Mouse (Mus musculus): ENCODE measurements around the gene Lamc2.
"Not testable (repeated sequence)": the region's sequence is repeated elsewhere in the genome, so short reads cannot be mapped to it uniquely, and the experiment has no call there.

Lamc2 gene

GRCm38 (mm10) chr1:153094226-153095076, 91.8 kb downstream of the Lamc2 start:
- POLR2A ChIA-PET: interaction anchor here (0.6 to 7.3 kb wide), 63 partner anchors 11 to 1214 kb away, joined by 3 to 57 read pairs (median 3); partner anchors contain the start of gene Lamc1 (in 1 of the 4)
- CTCF ChIA-PET: interaction anchor here in 3 of 4 experiments (0.6 to 6.8 kb wide), 7 partner anchors 15 to 303 kb away, joined by 3 to 45 read pairs (median 3); no protein-coding TSS in a partner anchor

GRCm38 (mm10) chr1:153093581-153093980, 92.7 kb downstream of the Lamc2 start:
- ChIA-PET CTCF (interaction anchor here (0.6 to 6.8 kb wide), 10 partner anchors 16 to 303 kb away, joined by 3 to 45 read pairs (median 4); no protein-coding TSS in a partner anchor), POLR2A (interaction anchor here in 3 of 4 experiments (0.6 to 7.3 kb wide), 41 partner anchors 8 to 315 kb away, joined by 3 to 57 read pairs (median 4); partner anchors contain the start of genes Lamc1 (in 1 of the 3) and Ncf2 (in 1 of the 3))

GRCm38 (mm10) chr1:153093172-153093571, 93.1 kb downstream of the Lamc2 start:
- CTCF ChIA-PET: interaction anchor here (0.6 to 6.8 kb wide), 13 partner anchors 8 to 303 kb away, joined by 3 to 45 read pairs (median 3); no protein-coding TSS in a partner anchor
- POLR2A ChIA-PET: interaction anchor here (0.6 to 7.3 kb wide), 46 partner anchors 8 to 326 kb away, joined by 3 to 57 read pairs (median 4); partner anchors contain the start of gene Ncf2 (in 1 of the 4)

- CTCF ChIA-PET: interaction anchor here (0.5 to 6.8 kb wide), 18 partner anchors 9 to 313 kb away, joined by 3 to 45 read pairs (median 3); no protein-coding TSS in a partner anchor
- POLR2A ChIA-PET: interaction anchor here (0.6 to 7.3 kb wide), 60 partner anchors 9 to 335 kb away, joined by 3 to 57 read pairs (median 4); partner anchors contain the start of gene Ncf2 (in 1 of the 4)
Observed at GRCm38 (mm10) chr1:153092237-153092975, 93.8 kb downstream of the Lamc2 start.

GRCm38 (mm10) chr1:153091438-153092236, 94.6 kb downstream of the Lamc2 start:
- ChIA-PET CTCF (interaction anchor here (0.5 to 6.8 kb wide), 17 partner anchors 10 to 301 kb away, joined by 3 to 45 read pairs (median 4); no protein-coding TSS in a partner anchor), POLR2A (interaction anchor here (0.6 to 7.3 kb wide), 48 partner anchors 8 to 334 kb away, joined by 3 to 57 read pairs (median 4); partner anchors contain the start of gene Smg7 (in 1 of the 4))

GRCm38 (mm10) chr1:153090807-153091206, 95.4 kb downstream of the Lamc2 start:
- CTCF ChIA-PET: interaction anchor here (0.9 to 6.8 kb wide), 10 partner anchors 10 to 323 kb away, joined by 3 to 45 read pairs (median 4); no protein-coding TSS in a partner anchor
- POLR2A ChIA-PET: interaction anchor here (0.6 to 7.3 kb wide), 25 partner anchors 9 to 300 kb away, joined by 3 to 57 read pairs (median 7); partner anchors contain the start of gene Smg7 (in 1 of the 4)

GRCm38 (mm10) chr1:153090081-153090480, 96.2 kb downstream of the Lamc2 start:
- CTCF ChIA-PET: interaction anchor here in 1 of 4 experiments (0.9 to 6.8 kb wide), 4 partner anchors 11 to 322 kb away, joined by 3 to 45 read pairs (median 4); no protein-coding TSS in a partner anchor
- POLR2A ChIA-PET: interaction anchor here in 2 of 4 experiments (0.7 to 7.3 kb wide), 7 partner anchors 26 to 299 kb away, joined by 3 to 57 read pairs (median 10); partner anchors contain the start of gene Smg7 (in 1 of the 2)

GRCm38 (mm10) chr1:153087771-153088170, 98.5 kb downstream of the Lamc2 start:
- ChIA-PET POLR2A (interaction anchor here in 1 of 4 experiments (0.5 to 1.2 kb wide), 7 partner anchors 12 to 963 kb away, joined by 3 to 5 read pairs (median 3); no protein-coding TSS in a partner anchor), CTCF (interaction anchor here in 1 of 4 experiments (1.4 kb wide), 1 partner anchor 309 kb away, joined by 3 read pairs; no protein-coding TSS in a partner anchor)

GRCm38 (mm10) chr1:153085198-153085597, 101.0 kb downstream of the Lamc2 start:
- CTCF ChIA-PET: interaction anchor here in 1 of 4 experiments (0.6 kb wide), 1 partner anchor 56 kb away, joined by 5 read pairs; no protein-coding TSS in a partner anchor
- POLR2A ChIA-PET: interaction anchor here in 1 of 4 experiments (0.6 to 1.5 kb wide), 3 partner anchors 10 to 190 kb away, joined by 3 read pairs; no protein-coding TSS in a partner anchor

GRCm38 (mm10) chr1:153084191-153084590, 102.1 kb downstream of the Lamc2 start:
- ChIA-PET POLR2A (interaction anchor here (0.6 to 2.1 kb wide), 6 partner anchors 11 to 180 kb away, joined by 3 to 12 read pairs (median 4); no protein-coding TSS in a partner anchor), CTCF (interaction anchor here (0.6 to 1.0 kb wide), 5 partner anchors 18 to 966 kb away, joined by 3 to 11 read pairs (median 5); no protein-coding TSS in a partner anchor)

- CTCF ChIA-PET: not testable (repeated sequence)
- POLR2A ChIA-PET: interaction anchor here in 2 of 4 experiments (1.1 to 2.1 kb wide), 2 partner anchors 10 to 48 kb away, joined by 3 to 12 read pairs; no protein-coding TSS in a partner anchor
Observed at GRCm38 (mm10) chr1:153083233-153083632, 103.0 kb downstream of the Lamc2 start.

GRCm38 (mm10) chr1:153075955-153076354, 110.3 kb downstream of the Lamc2 start:
- ChIA-PET POLR2A (interaction anchor here in 1 of 4 experiments (0.6 to 2.0 kb wide), 4 partner anchors 7 to 67 kb away, joined by 3 to 5 read pairs (median 4); no protein-coding TSS in a partner anchor), CTCF (no interaction called here)

- CTCF ChIA-PET: no interaction called here
- POLR2A ChIA-PET: interaction anchor here in 1 of 4 experiments (1.2 kb wide), 1 partner anchor 17 kb away, joined by 3 read pairs; no protein-coding TSS in a partner anchor
Observed at GRCm38 (mm10) chr1:153075087-153075736, 111.0 kb downstream of the Lamc2 start.

GRCm38 (mm10) chr1:153073441-153073840, 112.8 kb downstream of the Lamc2 start:
- CTCF ChIA-PET: interaction anchor here in 2 of 4 experiments (0.5 to 2.0 kb wide), 4 partner anchors 36 to 289 kb away, joined by 3 to 6 read pairs (median 4); no protein-coding TSS in a partner anchor
- POLR2A ChIA-PET: interaction anchor here in 3 of 4 experiments (0.5 to 2.9 kb wide), 17 partner anchors 10 to 341 kb away, joined by 3 to 12 read pairs (median 4); no protein-coding TSS in a partner anchor

All from embryonic stem cell, embryonic (primary cell).